Mouse (Mus musculus) T-helper 2 cell (primary cell): ENCODE results near the gene S1pr5.
"Not testable (repeated sequence)": the region's sequence is repeated elsewhere in the genome, so short reads cannot be mapped to it uniquely, and the experiment has no call there.

Source experiments
- in situ Hi-C: fragments of 300-600 bp; cut with MboI, MseI; formaldehyde crosslinking; loops from one replicate; pipeline ENCODE4 v1.15.1; 2025; ENCODE audit warnings: high pct_unique_total_duplicates

Gene S1pr5

GRCm38 (mm10) chr9:21248326-21248725 is at the start of gene S1pr5:
S1pr5 (minus strand) TSS chr9:21248443.
- in situ Hi-C loops, result no loop called here

- in situ Hi-C loops, result no loop called here
Measured at GRCm38 (mm10) chr9:21292271-21292670, 44.0 kb upstream of the S1pr5 start.

GRCm38 (mm10) chr9:21291868-21292267 is 43.6 kb upstream of the S1pr5 start:
- in situ Hi-C loops, result not testable (repeated sequence)

GRCm38 (mm10) chr9:21291022-21291787 is 43.0 kb upstream of the S1pr5 start, which contains the start of gene Cdkn2d:
Cdkn2d (minus strand) TSS chr9:21291407.
- in situ Hi-C loops, result no loop called here

GRCm38 (mm10) chr9:21290589-21290988 is 42.3 kb upstream of the S1pr5 start:
- in situ Hi-C loops, result no loop called here

DNA sequence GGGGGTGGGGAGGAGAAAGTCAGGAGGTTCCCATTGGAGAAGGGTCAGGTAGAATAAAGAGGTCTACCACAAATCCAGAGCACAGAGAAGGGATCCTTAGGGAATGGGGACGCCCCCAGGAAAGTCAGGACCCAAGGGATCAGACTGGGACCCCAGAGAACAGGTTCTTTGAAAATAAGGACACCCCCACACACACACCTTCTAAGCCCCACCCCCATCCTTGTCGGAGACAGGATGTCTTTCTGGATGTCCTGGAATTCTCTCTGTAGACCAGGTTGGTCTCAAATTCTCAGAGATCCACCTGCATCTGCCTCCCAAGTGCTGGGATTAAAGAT is 41.1 kb upstream of the S1pr5 start:
- in situ Hi-C loops, result loop anchor here (5.0 kb wide), 1 partner anchor 57 kb away; no protein-coding TSS in a partner anchor

- in situ Hi-C loops, result loop anchor here (5.0 kb wide), 1 partner anchor 56 kb away; no protein-coding TSS in a partner anchor
Measured at GRCm38 (mm10) chr9:21288404-21289336, 40.4 kb upstream of the S1pr5 start.

GRCm38 (mm10) chr9:21287571-21288402 is 39.5 kb upstream of the S1pr5 start, which contains the start of gene Kri1:
Kri1 (minus strand) TSS chr9:21287969.
- in situ Hi-C loops, result loop anchor here (5.0 kb wide), 1 partner anchor 55 kb away; no protein-coding TSS in a partner anchor

- in situ Hi-C loops, result loop anchor here (5.0 kb wide), 1 partner anchor 54 kb away; no protein-coding TSS in a partner anchor
Measured at GRCm38 (mm10) chr9:21286753-21287152, 38.5 kb upstream of the S1pr5 start.

DNA sequence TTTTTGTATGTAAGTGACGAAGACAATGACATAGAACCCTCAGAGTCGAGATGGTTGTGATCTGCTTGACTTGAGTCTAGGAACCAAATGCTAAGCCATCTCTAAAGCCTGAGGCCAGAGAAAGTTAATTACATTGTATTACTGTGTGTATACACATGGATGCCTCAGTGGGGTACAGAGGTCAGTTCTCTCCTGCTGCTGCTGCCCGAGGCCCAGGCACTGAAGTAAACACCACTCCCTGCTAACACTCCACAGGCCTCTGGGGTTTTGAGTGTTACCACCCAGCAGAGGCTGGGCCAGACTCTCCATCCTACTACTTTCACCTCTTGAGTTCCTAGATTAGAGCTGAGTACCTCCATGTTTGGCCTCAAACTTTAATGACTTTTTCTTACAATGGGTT is 35.8 kb upstream of the S1pr5 start:
- in situ Hi-C loops, result no loop called here

DNA sequence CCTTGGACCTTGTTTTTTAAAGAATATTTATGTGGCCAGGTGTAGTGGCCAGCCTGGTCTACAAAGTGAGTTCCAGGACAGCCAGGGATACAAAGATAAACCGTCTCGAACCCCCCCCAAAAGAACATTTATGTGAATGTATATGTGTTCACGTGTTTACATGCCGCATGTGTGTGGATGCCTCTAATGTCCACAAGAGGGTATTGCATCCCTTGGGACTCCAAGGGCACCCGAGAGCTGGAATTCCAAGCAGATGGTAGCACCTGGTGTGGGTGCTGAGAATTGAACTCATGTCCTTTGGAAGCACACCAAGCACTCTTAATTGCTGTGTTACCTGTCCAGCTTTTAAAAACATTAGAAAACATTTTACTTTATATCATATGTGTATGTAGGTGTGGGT is 35.3 kb upstream of the S1pr5 start:
- in situ Hi-C loops, result no loop called here

DNA sequence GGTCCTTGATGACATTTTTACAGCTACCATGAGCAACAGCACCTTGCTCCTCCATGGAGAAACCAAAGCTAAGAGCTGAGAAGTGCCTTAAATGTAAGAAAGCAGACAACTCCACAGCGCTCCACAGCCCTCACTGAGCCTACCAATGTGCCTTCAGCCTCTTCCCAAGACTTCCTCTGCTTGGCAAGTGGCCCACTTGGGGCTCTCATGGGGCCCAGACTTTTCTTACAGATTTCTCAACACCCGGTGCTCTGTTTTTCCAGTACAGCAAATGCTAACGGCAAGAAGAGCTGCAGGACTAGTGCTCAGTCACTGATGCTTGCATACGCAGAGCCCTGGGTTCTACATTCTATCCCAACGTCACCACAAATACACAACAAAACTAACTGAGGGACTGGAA is 29.5 kb upstream of the S1pr5 start:
- in situ Hi-C loops, result no loop called here

- in situ Hi-C loops, result no loop called here
Measured at GRCm38 (mm10) chr9:21276307-21276706, 28.1 kb upstream of the S1pr5 start.

- in situ Hi-C loops, result no loop called here
Measured at GRCm38 (mm10) chr9:21275727-21276126, 27.5 kb upstream of the S1pr5 start.

- in situ Hi-C loops, result no loop called here
Measured at GRCm38 (mm10) chr9:21275013-21275710, 26.9 kb upstream of the S1pr5 start.

- in situ Hi-C loops, result no loop called here
Measured at GRCm38 (mm10) chr9:21274336-21274735, 26.1 kb upstream of the S1pr5 start.

DNA sequence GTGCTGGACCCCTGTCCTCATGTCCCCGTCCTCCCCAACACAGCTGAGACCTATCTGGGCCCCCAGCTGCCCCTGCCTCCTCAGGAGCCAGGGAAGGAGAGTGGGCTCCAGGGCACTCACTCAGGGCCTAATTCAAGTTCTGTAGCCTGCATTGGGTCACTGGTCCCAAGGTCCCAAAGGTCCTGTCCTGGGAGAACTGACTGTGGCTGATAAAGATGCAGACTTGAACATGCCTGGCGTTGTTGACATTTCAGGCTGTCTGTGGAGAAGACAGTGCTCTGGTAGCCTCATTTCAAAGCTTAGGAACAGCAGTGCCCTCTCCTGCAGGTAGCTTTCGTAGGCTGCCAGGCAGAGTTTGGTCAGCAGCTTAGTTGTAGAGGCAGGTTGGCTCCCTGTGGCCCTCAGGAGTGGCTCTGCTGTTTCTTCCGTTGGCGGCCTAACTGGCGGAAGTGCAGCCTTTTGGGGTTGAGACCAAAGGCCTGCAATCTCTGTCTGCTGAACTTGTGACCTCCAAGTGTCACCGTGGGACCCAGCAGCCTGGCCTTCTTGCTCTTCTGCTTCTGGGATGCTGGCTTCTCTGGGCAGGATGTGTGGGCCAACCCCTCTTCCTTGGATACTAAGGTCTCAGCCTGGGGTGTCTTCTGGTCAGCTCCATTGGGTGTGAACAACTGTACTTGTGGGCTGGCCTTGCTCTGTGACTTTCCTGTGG is 25.4 kb upstream of the S1pr5 start:
- in situ Hi-C loops, result no loop called here

DNA sequence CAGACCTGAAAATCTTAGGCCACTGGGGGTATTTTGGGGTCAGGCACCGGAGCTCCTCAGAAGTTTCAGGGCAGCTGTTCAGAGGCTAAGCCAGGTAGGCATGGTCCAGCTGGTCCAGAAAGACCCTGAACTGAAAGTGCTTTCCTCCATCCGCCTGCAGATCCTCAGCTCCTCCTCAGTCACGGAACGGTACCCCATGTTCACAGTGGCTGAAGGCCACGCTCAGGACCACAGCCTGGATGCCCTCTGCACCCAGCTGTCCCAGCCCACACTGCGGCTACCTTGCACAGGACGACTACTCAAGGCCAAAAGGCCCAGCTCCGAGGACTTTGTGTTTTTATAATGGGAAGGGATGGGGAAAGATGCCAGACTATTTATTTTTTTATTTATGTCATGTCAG is 24.9 kb upstream of the S1pr5 start:
- in situ Hi-C loops, result no loop called here

GRCm38 (mm10) chr9:21272391-21272790 is 24.1 kb upstream of the S1pr5 start:
- in situ Hi-C loops, result no loop called here

DNA sequence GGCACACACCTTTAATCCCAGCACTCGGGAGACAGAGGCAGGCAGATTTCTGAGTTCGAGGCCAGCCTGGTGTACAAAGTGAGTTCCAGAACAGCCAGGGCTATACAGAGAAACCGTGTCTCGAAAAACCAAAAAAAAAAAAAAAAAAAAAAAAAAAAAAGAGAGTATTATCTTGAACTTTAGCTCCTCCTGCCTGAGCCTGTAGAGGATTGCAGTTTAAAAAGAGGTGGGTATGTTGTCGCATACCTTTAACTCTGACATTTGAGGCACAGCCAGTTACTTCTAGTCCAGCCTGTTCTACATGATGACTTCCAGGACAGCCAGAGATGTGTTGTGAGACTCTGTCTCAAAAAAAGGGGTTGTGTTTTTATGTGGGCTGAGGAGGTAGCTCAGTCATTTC is 21.3 kb upstream of the S1pr5 start:
- in situ Hi-C loops, result not testable (repeated sequence)
